Mouse (Mus musculus) cerebellum, adult 2 months (tissue): Measurements from ENCODE around the gene Fyb2.

Source experiments
- CTCF ChIP-seq: fragments of 200-500 bp; IDR thresholded peaks from 2 replicates; pipeline ENCODE4 v1.5.1; 2011; ENCODE audit warnings: low read depth, mild to moderate bottlenecking, control low read depth, low read length, moderate library complexity, borderline replicate concordance; ENCODE audit not compliant: insufficient read depth
- POLR2A ChIP-seq: fragments of 200-500 bp; IDR thresholded peaks from 2 replicates; pipeline ENCODE4 v1.6.1; 2011; ENCODE audit warnings: low read length, control low read depth, borderline replicate concordance; ENCODE audit not compliant: insufficient read depth

DNA sequence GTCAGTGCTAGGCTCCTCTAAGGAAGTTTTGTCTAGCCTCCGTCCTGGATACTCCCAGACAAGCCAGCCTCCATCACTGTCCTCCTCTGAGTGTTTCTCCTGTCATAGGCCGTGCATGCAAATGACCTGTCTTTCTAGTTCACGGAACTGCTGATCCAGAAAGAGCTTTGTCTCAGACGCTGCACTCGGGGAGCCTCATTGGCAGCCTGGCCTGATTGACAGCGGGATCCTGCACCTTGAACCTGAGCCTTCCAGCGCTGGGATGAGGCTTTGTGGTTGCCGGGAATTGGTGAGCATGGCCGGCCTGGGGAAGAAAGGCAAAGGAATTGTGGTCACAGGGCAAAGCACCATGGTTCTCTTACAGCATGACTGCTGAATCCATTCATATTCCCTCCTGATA lies 25.8 kb upstream of the Fyb2 start:
- no peak for TF ChIP-seq CTCF
- no peak for TF ChIP-seq POLR2A
